Mouse (Mus musculus): ENCODE measurements around the gene E130208F15Rik. TPM values are rescaled to one million over a fixed set of nuclear protein-coding genes. Genes with fewer than 3 reads are reported as not detected.
A peak's percentile ranks its signal among the peaks of the same experiment; 100 is the strongest.

Gene E130208F15Rik
- polyA plus RNA-seq, 1 experiment from 2014 or later, result 1.4 TPM

DNA sequence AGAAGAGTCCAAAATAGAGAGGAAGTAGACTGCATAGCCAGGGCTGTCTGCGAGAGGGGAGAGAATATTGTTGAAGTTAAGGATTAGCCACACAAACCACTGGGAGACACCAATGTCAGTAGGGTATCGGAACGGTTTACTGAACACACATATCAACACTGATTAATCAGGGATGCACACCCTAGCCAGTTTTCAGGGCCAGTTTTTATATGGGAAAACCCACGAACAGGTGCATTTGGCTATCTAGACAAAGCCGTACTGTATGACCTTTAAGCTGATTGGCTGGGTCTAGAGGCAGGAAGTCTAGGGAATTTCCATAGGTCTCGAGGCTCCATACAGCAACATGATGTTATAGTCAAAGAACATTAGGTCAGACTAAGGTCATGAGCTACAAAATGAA is 1.3 kb downstream of the E130208F15Rik start:
- no peaks in the 10 kb centered on the region for H3K36me3 ChIP-seq (replicated peaks)
- 0 out of 2 replicates have a peak, but pooled peaks have one; percentile 0 for ATAC-seq (ENCODE audit: insufficient read depth)
- H3K9ac ChIP-seq, result peak overlapping the region; percentile 48
- peak overlapping the region; percentile 96 for H3K4me2 ChIP-seq
- peaks cover 28% of the 10 kb centered on the region for H3K4me1 ChIP-seq (replicated peaks)
- H3K9me3 ChIP-seq (replicated peaks), result no peaks in the 10 kb centered on the region
- H3K27me3 ChIP-seq, result 0 out of 2 replicates have a peak, but pooled peaks cover 4% of the 10 kb centered on the region
- peak overlapping the region; percentile 78 for H3K4me3 ChIP-seq (replicated peaks)
- whole genome bisulfite sequencing (ENCODE audit: insufficient replicate concordance), result 6% methylated on average over 6 of the region's 6 CpGs
- peak overlapping the region; percentile 73 for H3K27ac ChIP-seq (replicated peaks)

DNA sequence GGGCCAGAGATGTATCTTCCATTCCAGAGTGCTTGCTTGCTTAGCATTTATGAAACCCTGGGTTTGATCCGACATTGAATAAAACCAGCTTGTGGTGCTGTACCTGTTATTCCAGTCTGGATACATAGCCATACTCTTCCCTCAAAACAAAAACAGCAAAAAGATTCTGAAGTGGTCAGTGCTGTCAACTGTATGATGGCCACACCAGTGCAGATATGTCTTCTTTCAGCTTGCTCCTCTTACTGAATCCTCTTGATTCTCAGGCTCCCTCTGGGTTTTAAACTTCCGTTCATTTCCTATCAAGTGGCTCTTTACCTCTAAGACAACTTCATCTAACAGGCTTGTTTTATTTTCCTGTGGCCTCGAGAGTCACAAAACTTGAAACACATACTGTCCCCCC is 2.3 kb downstream of the E130208F15Rik start, which contains the start of gene Sdhaf1:
Gene Sdhaf1 (minus strand): TSS at position 101 of the 400 bp plus-strand sequence.
- H3K4me1 ChIP-seq (replicated peaks), result peaks cover 28% of the 10 kb centered on the region

DNA sequence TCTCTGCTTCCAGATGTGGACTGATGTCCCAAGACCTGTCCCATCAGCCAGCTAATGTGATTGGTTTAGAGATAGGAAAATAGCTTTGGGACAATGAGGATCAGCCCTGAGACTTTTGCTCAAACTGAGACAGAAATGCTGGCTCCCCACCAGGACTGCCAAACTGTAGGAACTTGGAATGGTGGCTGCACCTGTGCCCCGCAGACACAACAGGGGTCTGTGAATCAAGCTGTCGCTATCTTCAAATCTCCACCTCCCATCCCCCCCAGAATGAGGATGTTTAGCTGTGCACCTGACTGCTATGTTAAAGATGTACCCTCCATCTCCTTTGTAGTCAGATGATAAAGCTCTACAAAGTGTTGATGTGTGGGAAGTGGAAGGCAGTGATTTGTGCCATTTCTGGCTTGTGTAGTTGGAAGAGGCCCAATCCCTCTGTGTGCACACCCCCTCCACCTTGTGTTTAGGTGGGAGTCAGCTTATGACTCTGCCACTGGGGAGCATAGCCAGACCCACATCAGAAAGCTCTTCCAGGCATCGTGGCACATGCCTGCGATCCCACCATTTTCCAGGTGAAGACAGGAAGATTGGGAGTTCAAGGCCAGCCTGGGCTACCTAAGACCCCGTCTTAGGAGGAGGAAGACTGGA is 2.9 kb downstream of the E130208F15Rik start:
- Histone ChIP-seq H3K4me3 (replicated peaks) (no peak overlapping the region), H3K36me3 (replicated peaks) (no peaks in the 10 kb centered on the region), H3K27ac (replicated peaks) (no peak overlapping the region), H3K9ac (no peak overlapping the region), H3K27me3 (0 out of 2 replicates have a peak, but pooled peaks cover 4% of the 10 kb centered on the region), H3K4me1 (replicated peaks) (peaks cover 28% of the 10 kb centered on the region), H3K9me3 (replicated peaks) (no peaks in the 10 kb centered on the region), H3K4me2 (no peak overlapping the region)
- WGBS (ENCODE audit: insufficient replicate concordance), result 64% methylated on average over 5 of the region's 5 CpGs
- ATAC-seq (ENCODE audit: insufficient read depth), result no peak

More for the DNA sequence above, 2.3 kb downstream of the E130208F15Rik start, which contains the start of gene Sdhaf1:
- H3K4me3 ChIP-seq (replicated peaks), result peak within 1 kb of the TSS; percentile 78
- peak within 1 kb of the TSS; percentile 73 for H3K27ac ChIP-seq (replicated peaks)
- H3K9ac ChIP-seq, result peak within 1 kb of the TSS; percentile 48
- no peaks in the 10 kb centered on the region for H3K9me3 ChIP-seq (replicated peaks)
- H3K27me3 ChIP-seq, result 0 out of 2 replicates have a peak, but pooled peaks cover 4% of the 10 kb centered on the region
- no peak for ATAC-seq (ENCODE audit: insufficient read depth)
- WGBS (ENCODE audit: insufficient replicate concordance), result 61% methylated on average over 3 of the region's 3 CpGs
- H3K4me2 ChIP-seq, result peak within 1 kb of the TSS; percentile 96
- no peaks in the 10 kb centered on the region for H3K36me3 ChIP-seq (replicated peaks)

DNA sequence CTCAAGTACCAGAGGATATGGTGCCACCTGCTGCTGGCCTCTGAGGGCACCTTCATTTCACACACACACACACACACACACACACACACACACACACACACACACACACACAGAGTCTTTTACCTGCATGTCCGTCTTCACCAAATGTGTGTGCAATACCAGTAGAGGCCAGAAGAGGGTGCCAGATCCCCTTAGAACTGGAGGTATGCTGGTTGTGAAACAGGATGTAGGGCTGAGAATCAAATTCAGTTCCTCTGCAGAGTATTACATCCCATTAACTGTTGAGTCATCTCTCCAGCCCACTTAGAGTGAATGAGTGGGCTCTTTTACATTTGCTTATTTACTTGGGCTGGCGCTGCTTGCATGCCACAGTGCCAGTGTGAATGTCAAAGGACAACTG is 3.8 kb downstream of the E130208F15Rik start:
- no peak for ATAC-seq (ENCODE audit: insufficient read depth)
- H3K27ac ChIP-seq (replicated peaks), result no peak overlapping the region
- 40% methylated on average over 2 of the region's 2 CpGs for WGBS (ENCODE audit: insufficient replicate concordance)

DNA sequence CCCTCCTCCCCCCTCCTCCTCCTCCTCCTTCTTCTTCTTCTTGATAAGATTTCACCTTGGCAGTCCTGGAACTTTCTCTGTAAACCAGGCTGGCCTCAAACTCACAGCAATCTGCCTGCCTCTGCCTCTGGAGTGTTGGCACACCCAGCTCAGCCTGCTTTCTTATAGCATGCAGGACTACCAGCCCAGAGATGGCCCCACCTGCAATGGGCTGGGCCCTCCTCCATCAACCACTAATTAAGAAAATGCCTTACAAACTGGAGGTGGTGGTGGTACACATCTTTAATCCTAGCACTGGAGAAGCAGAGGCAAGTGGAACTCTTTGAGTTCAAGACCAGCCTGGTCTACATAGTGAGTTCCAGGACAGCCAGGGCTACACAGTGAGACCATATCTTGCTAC is 4.9 kb downstream of the E130208F15Rik start:
- H3K27me3 ChIP-seq, result peaks cover 10% of the 10 kb centered on the region

More for the DNA sequence above, 3.8 kb downstream of the E130208F15Rik start:
- no peak overlapping the region for H3K4me2 ChIP-seq
- no peaks in the 10 kb centered on the region for H3K9me3 ChIP-seq (replicated peaks)
- peaks cover 25% of the 10 kb centered on the region for H3K4me1 ChIP-seq (replicated peaks)
- no peaks in the 10 kb centered on the region for H3K36me3 ChIP-seq (replicated peaks)
- no peak overlapping the region for H3K4me3 ChIP-seq (replicated peaks)
- no peak overlapping the region for H3K9ac ChIP-seq
- H3K27me3 ChIP-seq, result peaks cover 7% of the 10 kb centered on the region; the same call in 1 of the 2 replicates

DNA sequence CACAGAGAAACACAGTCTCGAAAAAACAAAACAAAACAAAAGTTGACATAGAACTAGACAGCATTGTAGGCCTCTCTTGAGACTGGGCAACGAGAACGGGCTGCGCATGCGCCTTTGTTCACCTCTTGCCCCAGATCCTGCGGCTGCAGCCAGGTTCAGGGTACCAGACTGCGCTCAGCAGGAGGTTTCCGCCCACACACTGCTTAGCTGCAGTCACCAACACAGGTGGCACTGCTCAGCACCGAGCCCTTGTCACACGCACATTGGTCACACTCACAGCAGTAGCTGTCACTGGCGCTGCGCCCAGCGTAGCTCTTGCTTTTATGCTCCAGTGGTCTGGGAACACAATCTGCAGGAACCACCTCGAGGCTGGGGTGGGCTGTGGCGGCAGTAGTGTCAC is 5.6 kb downstream of the E130208F15Rik start:
- WGBS (ENCODE audit: insufficient replicate concordance), result 53% methylated on average over 15 of the region's 15 CpGs
- H3K4me3 ChIP-seq (replicated peaks), result no peak overlapping the region
- no peak overlapping the region for H3K27ac ChIP-seq (replicated peaks)
- no peak overlapping the region for H3K4me2 ChIP-seq
- H3K9ac ChIP-seq, result no peak overlapping the region
- H3K9me3 ChIP-seq (replicated peaks), result no peaks in the 10 kb centered on the region
- H3K36me3 ChIP-seq (replicated peaks), result no peaks in the 10 kb centered on the region
- peaks cover 16% of the 10 kb centered on the region for H3K27me3 ChIP-seq
- ATAC-seq (ENCODE audit: insufficient read depth), result no peak
- peaks cover 9% of the 10 kb centered on the region for H3K4me1 ChIP-seq (replicated peaks)

More for the DNA sequence above, 4.9 kb downstream of the E130208F15Rik start:
- Histone ChIP-seq H3K9me3 (replicated peaks) (no peaks in the 10 kb centered on the region), H3K9ac (no peak overlapping the region), H3K36me3 (replicated peaks) (no peaks in the 10 kb centered on the region), H3K4me3 (replicated peaks) (no peak overlapping the region), H3K4me1 (replicated peaks) (peaks cover 15% of the 10 kb centered on the region), H3K4me2 (no peak overlapping the region), H3K27ac (replicated peaks) (no peak overlapping the region)
- ATAC-seq (ENCODE audit: insufficient read depth), result no peak

DNA sequence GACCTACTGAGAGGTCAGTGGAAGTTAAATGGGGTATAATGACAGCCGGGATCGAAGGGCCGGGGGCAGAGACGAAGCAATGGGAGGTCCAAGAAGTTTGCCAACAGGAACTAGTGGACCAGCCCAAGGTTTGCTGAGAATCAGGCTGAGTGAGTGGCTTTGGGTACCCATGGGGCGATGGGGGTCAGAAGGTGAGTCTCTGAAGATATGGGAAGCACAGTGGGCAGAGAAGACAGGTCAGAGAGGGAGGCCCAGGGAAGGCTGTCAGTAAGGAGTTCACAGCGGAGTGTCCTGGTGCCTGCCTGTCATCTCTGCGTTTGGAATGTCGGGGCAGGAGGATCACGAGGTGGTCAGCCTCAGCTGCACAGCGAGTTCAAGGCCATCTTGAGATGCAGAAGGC is 6.8 kb downstream of the E130208F15Rik start:
- H3K9me3 ChIP-seq (replicated peaks), result no peaks in the 10 kb centered on the region
- H3K27ac ChIP-seq (replicated peaks), result no peak overlapping the region
- WGBS (ENCODE audit: insufficient replicate concordance), result 43% methylated on average over 10 of the region's 10 CpGs
- no peak overlapping the region for H3K4me3 ChIP-seq (replicated peaks)
- peaks cover 2% of the 10 kb centered on the region; the same call in 1 of the 2 replicates for H3K4me1 ChIP-seq (replicated peaks)
- H3K9ac ChIP-seq, result no peak overlapping the region
- ATAC-seq (ENCODE audit: insufficient read depth), result no peak
- H3K27me3 ChIP-seq, result peaks cover 21% of the 10 kb centered on the region
- no peaks in the 10 kb centered on the region for H3K36me3 ChIP-seq (replicated peaks)
- H3K4me2 ChIP-seq, result no peak overlapping the region

DNA sequence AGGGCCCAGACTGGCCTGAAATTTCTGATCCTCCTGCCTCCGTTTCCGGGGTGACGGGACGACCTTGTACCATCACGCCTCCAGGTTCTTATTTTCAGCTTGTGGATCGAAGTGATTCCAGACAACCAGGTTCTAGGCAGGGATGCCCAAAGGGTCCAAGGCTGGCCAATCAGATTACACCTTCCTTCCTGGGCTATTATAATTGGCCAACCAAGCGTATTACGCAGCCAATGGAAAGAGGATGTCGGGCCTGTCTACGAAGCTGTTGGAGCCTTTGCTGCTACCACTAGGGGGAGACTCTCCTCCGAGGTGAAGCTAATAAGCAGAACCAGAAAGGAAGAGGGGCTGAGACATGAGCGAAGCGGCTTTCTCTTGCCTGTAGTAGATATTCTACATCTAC is 10.3 kb downstream of the E130208F15Rik start:
- no peak overlapping the region for H3K4me3 ChIP-seq (replicated peaks)
- no peak overlapping the region for H3K4me2 ChIP-seq
- no peaks in the 10 kb centered on the region for H3K36me3 ChIP-seq (replicated peaks)
- ATAC-seq (ENCODE audit: insufficient read depth), result 0 out of 2 replicates have a peak, but pooled peaks have one; percentile 44
- no peaks in the 10 kb centered on the region for H3K9me3 ChIP-seq (replicated peaks)
- WGBS (ENCODE audit: insufficient replicate concordance), result 8% methylated on average over 13 of the region's 13 CpGs
- peaks cover 41% of the 10 kb centered on the region for H3K27me3 ChIP-seq
- H3K4me1 ChIP-seq (replicated peaks), result peaks cover 4% of the 10 kb centered on the region; the same call in 1 of the 2 replicates
- H3K9ac ChIP-seq, result no peak overlapping the region
- H3K27ac ChIP-seq (replicated peaks), result no peak overlapping the region

DNA sequence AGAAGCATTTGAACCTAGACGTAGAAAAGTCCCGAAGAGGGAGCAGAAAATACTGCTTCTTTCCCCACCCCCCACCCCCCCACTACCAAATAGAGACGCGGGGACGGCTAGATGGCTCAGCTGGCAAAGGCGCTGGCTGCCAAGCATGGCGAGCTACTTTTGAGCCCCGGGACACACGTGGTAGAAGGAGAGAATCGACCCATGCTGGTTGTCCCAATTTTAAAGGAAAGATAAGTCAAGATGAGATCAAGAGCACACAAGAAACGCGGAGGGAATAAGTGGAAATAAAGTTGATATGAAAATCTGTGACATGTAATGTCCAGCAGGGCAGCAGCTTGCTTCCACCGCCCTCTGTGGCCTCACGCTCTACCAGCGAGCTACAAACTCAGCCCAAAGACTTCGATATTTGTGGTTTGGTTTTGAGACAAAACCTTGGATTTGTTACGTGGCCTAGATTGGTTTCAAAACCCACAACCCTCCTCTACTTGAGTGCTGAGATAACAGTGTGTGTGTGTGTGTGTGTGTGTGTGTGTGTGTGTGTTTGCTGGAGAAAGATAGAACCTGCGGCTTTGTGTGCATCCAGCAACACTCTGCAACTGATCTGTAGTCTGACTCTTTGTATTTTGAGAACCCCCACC is 11.2 kb downstream of the E130208F15Rik start:
- H3K27ac ChIP-seq (replicated peaks), result no peak overlapping the region
- H3K27me3 ChIP-seq, result peaks cover 41% of the 10 kb centered on the region
- no peak for ATAC-seq (ENCODE audit: insufficient read depth)
- H3K4me2 ChIP-seq, result no peak overlapping the region
- H3K9ac ChIP-seq, result no peak overlapping the region
- WGBS (ENCODE audit: insufficient replicate concordance), result 45% methylated on average over 18 of the region's 18 CpGs
- H3K4me1 ChIP-seq (replicated peaks), result peaks cover 4% of the 10 kb centered on the region; the same call in 1 of the 2 replicates
- no peaks in the 10 kb centered on the region for H3K36me3 ChIP-seq (replicated peaks)
- no peak overlapping the region for H3K4me3 ChIP-seq (replicated peaks)
- no peaks in the 10 kb centered on the region for H3K9me3 ChIP-seq (replicated peaks)

DNA sequence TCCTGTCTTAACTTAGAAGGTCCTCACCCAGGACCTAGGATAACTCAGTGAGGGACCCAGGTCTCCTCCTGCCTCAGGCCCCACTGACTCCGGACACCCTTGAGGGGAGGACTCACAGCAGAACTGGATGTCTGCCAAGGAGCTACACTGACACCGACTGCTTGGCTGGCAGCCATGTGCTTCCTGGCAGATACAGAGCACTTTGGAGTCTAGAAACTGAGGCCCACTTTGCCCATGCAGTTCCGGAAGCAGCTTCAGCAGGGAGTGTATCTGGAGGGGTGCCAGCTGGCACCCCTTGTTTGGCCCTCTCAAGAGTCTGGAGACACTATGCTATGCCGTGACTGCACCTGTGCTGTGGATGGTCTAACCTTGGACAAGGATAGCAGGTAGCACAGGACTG is 11.9 kb downstream of the E130208F15Rik start:
- no peak overlapping the region for H3K4me2 ChIP-seq
- no peak overlapping the region for H3K4me3 ChIP-seq (replicated peaks)
- H3K36me3 ChIP-seq (replicated peaks), result no peaks in the 10 kb centered on the region
- WGBS (ENCODE audit: insufficient replicate concordance), result 36% methylated on average over 4 of the region's 4 CpGs
- no peak for ATAC-seq (ENCODE audit: insufficient read depth)
- peaks cover 41% of the 10 kb centered on the region for H3K27me3 ChIP-seq
- no peak overlapping the region for H3K9ac ChIP-seq
- H3K9me3 ChIP-seq (replicated peaks), result no peaks in the 10 kb centered on the region
- no peak overlapping the region for H3K27ac ChIP-seq (replicated peaks)
- peaks cover 4% of the 10 kb centered on the region; the same call in 1 of the 2 replicates for H3K4me1 ChIP-seq (replicated peaks)

DNA sequence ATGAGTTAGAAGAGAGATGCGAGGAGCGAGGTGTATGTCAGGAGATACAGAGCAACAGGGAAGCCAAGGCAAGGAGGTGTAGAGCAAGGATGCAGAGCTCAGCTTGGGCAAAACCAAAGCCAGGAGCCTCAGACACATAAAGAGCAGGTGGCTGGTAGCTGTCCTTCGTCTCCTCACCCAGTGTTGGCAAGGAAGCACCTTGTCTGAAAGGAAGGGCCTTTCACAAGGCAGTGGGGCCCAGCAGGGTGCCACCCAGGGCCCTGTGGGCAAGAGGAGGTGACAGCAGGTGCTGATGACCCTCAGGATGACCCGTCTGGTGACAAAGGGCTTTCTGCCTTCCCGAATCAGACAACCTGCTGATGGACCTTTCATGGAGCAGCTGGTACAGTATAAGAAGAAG is 13.0 kb downstream of the E130208F15Rik start:
- Histone ChIP-seq H3K9ac (no peak overlapping the region), H3K27ac (replicated peaks) (no peak overlapping the region), H3K4me3 (replicated peaks) (no peak overlapping the region), H3K9me3 (replicated peaks) (no peaks in the 10 kb centered on the region), H3K4me1 (replicated peaks) (peaks cover 4% of the 10 kb centered on the region; the same call in 1 of the 2 replicates), H3K27me3 (peaks cover 41% of the 10 kb centered on the region), H3K36me3 (replicated peaks) (no peaks in the 10 kb centered on the region), H3K4me2 (no peak overlapping the region)
- 46% methylated on average over 5 of the region's 5 CpGs for WGBS (ENCODE audit: insufficient replicate concordance)
- ATAC-seq (ENCODE audit: insufficient read depth), result no peak
